Comparison of ENCODE assay signal across 8 mouse cellular contexts in genomic region chr11:78549491-78549987, GRCm38 (mm10). TPM values are rescaled to one million over a fixed set of nuclear protein-coding genes. Genes with fewer than 3 reads are reported as not detected.
DNase-seq lines count a peak whose midpoint lies in the region; ATAC-seq and TF ChIP-seq lines count a peak whose summit lies in the region.

No protein-coding gene starts in this region.

- peaks cover 10% of the 10 kb centered on the region for H3K36me3 ChIP-seq in heart, embryonic 12.5 days
- H3K36me3 ChIP-seq in CH12.LX (replicated peaks in 1 of 2; ENCODE audit: control insufficient read depth in 1 of 2, insufficient read depth in 1 of 2, low read length in 1 of 2), result peaks cover 3 to 24% of the 10 kb centered on the region in 2 experiments
- no peaks in the 10 kb centered on the region for H3K36me3 ChIP-seq in forebrain, embryonic 16.5 days (ENCODE audit: control insufficient read depth, insufficient read depth)
- H3K36me3 ChIP-seq in macrophage (ENCODE audit: inconsistent target), result no peaks in the 10 kb centered on the region

- H3K4me2 ChIP-seq in heart, embryonic 12.5 days, result peak overlapping the region; percentile 74
- peak overlapping the region; percentile 94 for H3K4me2 ChIP-seq in CH12.LX (ENCODE audit: insufficient read depth, low read depth, poor library complexity, severe bottlenecking)
- peak overlapping the region; percentile 68 for H3K4me2 ChIP-seq in forebrain, embryonic 16.5 days (ENCODE audit: low read length)

- H3K27me3 ChIP-seq in heart, embryonic 12.5 days (replicated peaks), result no peaks in the 10 kb centered on the region
- H3K27me3 ChIP-seq in CH12.LX (replicated peaks), result no peaks in the 10 kb centered on the region
- no peaks in the 10 kb centered on the region for H3K27me3 ChIP-seq in forebrain, embryonic 16.5 days (replicated peaks; ENCODE audit: control insufficient read depth, insufficient read depth, low read length)

- intact Hi-C loops in heart, postnatal 36 days (cut with DNase I), result no loop called here

- H3K27ac ChIP-seq in heart, embryonic 12.5 days (ENCODE audit: poor library complexity, severe bottlenecking), result no peak overlapping the region
- H3K27ac ChIP-seq in CH12.LX (ENCODE audit: insufficient read depth, low read depth) (no peak overlapping the region), macrophage (peak overlapping the region; percentile 82)
- H3K27ac ChIP-seq in forebrain, embryonic 16.5 days (ENCODE audit: low read length), result no peak overlapping the region

- peaks cover 55% of the 10 kb centered on the region for H3K79me2 ChIP-seq in CH12.LX (replicated peaks; ENCODE audit: control insufficient read depth, extremely low read depth, insufficient read depth, poor library complexity, severe bottlenecking)
- H3K79me2 ChIP-seq in macrophage (ENCODE audit: inconsistent target), result peaks cover 44% of the 10 kb centered on the region

- TF ChIP-seq CTCF in CH12.LX (conservative IDR thresholded peaks at IDR 0.05 in 1 of 2, IDR thresholded peaks at IDR 0.05 in 1 of 2; ENCODE audit: low read depth in 2 of 2, low read length in 2 of 2), result no peak

- dilution Hi-C loops in CH12.LX (cut with MboI; ENCODE audit: extremely low pct_ligation_motif_present, extremely low pct_unique_long_range_greater_than_20kb, low sequenced_read_pairs), result no loop called here

- DNase-seq in heart, postnatal 36 days, result no peak
- no peak for DNase-seq in CH12.LX (ENCODE audit: extremely low read depth)
- no peak for DNase-seq in left cerebral cortex, adult 18-20 months (ENCODE audit: low spot score in 2 of 2)
- DNase-seq in ovary, postnatal 36 days (ENCODE audit: low spot score), result no peak

- peaks cover 17% of the 10 kb centered on the region for H3K4me1 ChIP-seq in heart, embryonic 12.5 days (replicated peaks)
- peaks cover 10 to 45% of the 10 kb centered on the region in 2 experiments for H3K4me1 ChIP-seq in CH12.LX (ENCODE audit: control insufficient read depth in 1 of 2, insufficient read depth in 2 of 2)
- peaks cover 15% of the 10 kb centered on the region for H3K4me1 ChIP-seq in forebrain, embryonic 16.5 days (replicated peaks; ENCODE audit: control insufficient read depth, insufficient read depth, low read length)

- no peak for TF ChIP-seq EP300 in CH12.LX (IDR thresholded peaks at IDR 0.05; ENCODE audit: low read length)

- H3K9me3 ChIP-seq in heart, embryonic 12.5 days (replicated peaks), result 0 out of 2 replicates have a peak, but pooled peaks cover 3% of the 10 kb centered on the region
- peaks cover 14% of the 10 kb centered on the region for H3K9me3 ChIP-seq in CH12.LX (replicated peaks; ENCODE audit: low read length)
- 0 out of 2 replicates have a peak, but pooled peaks cover 3% of the 10 kb centered on the region for H3K9me3 ChIP-seq in forebrain, embryonic 16.5 days (ENCODE audit: control insufficient read depth, low read length)

- peak overlapping the region; percentile 59 for H3K4me3 ChIP-seq in heart, embryonic 12.5 days
- H3K4me3 ChIP-seq in CH12.LX (replicated peaks in 1 of 3; ENCODE audit: low read depth in 2 of 3, low read length in 2 of 3, poor library complexity in 1 of 3) (peak overlapping the region; percentile 60 to 86 (median 83)), macrophage (ENCODE audit: inconsistent target) (peak overlapping the region; percentile 68)
- H3K4me3 ChIP-seq in forebrain, embryonic 16.5 days (replicated peaks; ENCODE audit: low read length), result peak overlapping the region; percentile 64

- peak overlapping the region; percentile 70 for H3K9ac ChIP-seq in heart, embryonic 12.5 days
- H3K9ac ChIP-seq in CH12.LX (ENCODE audit: insufficient read depth, low read depth), result peak overlapping the region; percentile 58
- no peak overlapping the region for H3K9ac ChIP-seq in forebrain, embryonic 16.5 days (replicated peaks; ENCODE audit: low read depth, low read length)

- in situ Hi-C loops in CH12.LX (cut with MboI; ENCODE audit: low pct_ligation_motif_present, low pct_unique_long_range_greater_than_20kb, low sequenced_read_pairs), result no loop called here

- ATAC-seq in heart, embryonic 12.5 days (ENCODE audit: insufficient number of reproducible peaks, low FRiP score), result no peak
- no peak for ATAC-seq in forebrain, embryonic 16.5 days
- no peak for ATAC-seq in inflammation-experienced regulatory T-cells, adult 6 months

- WGBS in heart, embryonic 12.5 days, result 3% methylated on average over 5 of the region's 5 CpGs
- WGBS in forebrain, embryonic 16.5 days, result 11% methylated on average over 5 of the region's 5 CpGs
- 26% methylated on average over 5 of the region's 5 CpGs for WGBS in macrophage (ENCODE audit: missing documents)

- TF ChIP-seq POLR2A in CH12.LX (IDR thresholded peaks at IDR 0.05; ENCODE audit: low read depth, low read length), result no peak

- no peak for TF ChIP-seq RAD21 in CH12.LX (IDR thresholded peaks at IDR 0.05; ENCODE audit: low read depth, low read length)

RNA-seq across cellular contexts. Expression of gene Tmem97, which starts 1.0 kb away (rescaled TPM):
- polyA plus RNA-seq in heart, embryonic 12.5 days (2016; fragmentation: Nextera tagmentation; extraction: Ambion mirVana), result 58.4 and 65.9 TPM in 2 replicates
- total RNA-seq in heart, postnatal 36 days (2021), result 1 to 10 TPM; 4.8 to 5.1 TPM
- total RNA-seq in CH12.LX (2012; rRNA removed) (213 and 282 TPM in 2 replicates), CH12.LX (2014; rRNA removed) (315 and 347 TPM in 2 replicates)
- polyA plus RNA-seq in CH12.LX (2012; ENCODE audit: insufficient read length, low read depth) (243 and 268 TPM in 2 replicates), macrophage (2018) (48.9 to 61.4 TPM (median 53.9 TPM) in 3 replicates)
- polyA plus RNA-seq in forebrain, embryonic 16.5 days (2015; fragmentation: Nextera tagmentation; extraction: Ambion mirVana), result 31.1 and 34.9 TPM in 2 replicates
- 1 to 10 TPM in 17 of 26 experiments, under 1 TPM in 5, not detected in 4; 0.45 to 5.4 (median 1.7) TPM for total RNA-seq in macrophage (2018; cell fraction: chromatin; rRNA removed)
- total RNA-seq in macrophage (2018; cell fraction: cytosol; rRNA removed), result 10 to 100 TPM; 36.4 to 66.1 (median 54.6) TPM
- total RNA-seq in macrophage (2018; cell fraction: nucleus; rRNA removed), result 10 to 100 TPM in 25 of 26 experiments, 1 to 10 TPM in 1; 3.0 to 48.3 (median 24.9) TPM
- polyA plus RNA-seq in inflammation-experienced regulatory T-cells, adult 6 months (2017; shearing (Covaris generic)), result 10 to 100 TPM; 15.0 to 38.9 (median 18.8) TPM
- 10 to 100 TPM; 20.5 to 24.6 TPM for total RNA-seq in left cerebral cortex, adult 18-20 months (2021)

RNA-seq across cellular contexts. Expression of gene Ift20, which starts 13.4 kb away (rescaled TPM):
- polyA plus RNA-seq in heart, embryonic 12.5 days (2016; fragmentation: Nextera tagmentation; extraction: Ambion mirVana), result 96.2 and 104 TPM in 2 replicates
- total RNA-seq in heart, postnatal 36 days (2021), result 10 to 100 TPM; 39.1 to 42.9 TPM
- total RNA-seq in CH12.LX (2012; rRNA removed) (124 and 134 TPM in 2 replicates), CH12.LX (2014; rRNA removed) (151 and 181 TPM in 2 replicates)
- polyA plus RNA-seq in CH12.LX (2012; ENCODE audit: insufficient read length, low read depth) (136 and 142 TPM in 2 replicates), macrophage (2018) (49.9 to 68.6 TPM (median 62.9 TPM) in 3 replicates)
- 111 and 117 TPM in 2 replicates for polyA plus RNA-seq in forebrain, embryonic 16.5 days (2015; fragmentation: Nextera tagmentation; extraction: Ambion mirVana)
- total RNA-seq in macrophage (2018; cell fraction: chromatin; rRNA removed), result 10 to 100 TPM in 22 of 26 experiments, 1 to 10 TPM in 4; 4.9 to 37.7 (median 18.5) TPM
- 10 to 100 TPM; 35.2 to 57.9 (median 44.7) TPM for total RNA-seq in macrophage (2018; cell fraction: cytosol; rRNA removed)
- 10 to 100 TPM in 25 of 26 experiments, 1 to 10 TPM in 1; 8.2 to 38.0 (median 20.2) TPM for total RNA-seq in macrophage (2018; cell fraction: nucleus; rRNA removed)
- polyA plus RNA-seq in inflammation-experienced regulatory T-cells, adult 6 months (2017; shearing (Covaris generic)), result 100 to 1,000 TPM; 104 to 117 (median 111) TPM
- total RNA-seq in left cerebral cortex, adult 18-20 months (2021), result 10 to 100 TPM; 81.6 to 85.9 TPM

RNA-seq across cellular contexts. Expression of gene Tnfaip1, which starts 13.4 kb away (rescaled TPM):
- polyA plus RNA-seq in heart, embryonic 12.5 days (2016; fragmentation: Nextera tagmentation; extraction: Ambion mirVana), result 80.1 and 83.8 TPM in 2 replicates
- total RNA-seq in heart, postnatal 36 days (2021), result 10 to 100 TPM; 38.4 to 42.1 TPM
- total RNA-seq in CH12.LX (2012; rRNA removed) (24.6 and 26.7 TPM in 2 replicates), CH12.LX (2014; rRNA removed) (19.5 TPM in 2 replicates)
- polyA plus RNA-seq in CH12.LX (2012; ENCODE audit: insufficient read length, low read depth) (44.9 and 46.0 TPM in 2 replicates), macrophage (2018) (24.7 to 34.4 TPM (median 28.0 TPM) in 3 replicates)
- 71.5 and 71.8 TPM in 2 replicates for polyA plus RNA-seq in forebrain, embryonic 16.5 days (2015; fragmentation: Nextera tagmentation; extraction: Ambion mirVana)
- 10 to 100 TPM; 10.4 to 37.9 (median 21.9) TPM for total RNA-seq in macrophage (2018; cell fraction: chromatin; rRNA removed)
- total RNA-seq in macrophage (2018; cell fraction: cytosol; rRNA removed), result 10 to 100 TPM; 19.4 to 36.2 (median 31.0) TPM
- total RNA-seq in macrophage (2018; cell fraction: nucleus; rRNA removed), result 10 to 100 TPM; 14.1 to 48.3 (median 28.5) TPM
- 10 to 100 TPM; 14.6 to 20.3 (median 16.9) TPM for polyA plus RNA-seq in inflammation-experienced regulatory T-cells, adult 6 months (2017; shearing (Covaris generic))
- total RNA-seq in left cerebral cortex, adult 18-20 months (2021), result 10 to 100 TPM; 35.3 to 36.7 TPM

RNA-seq across cellular contexts. Expression of gene Poldip2, which starts 37.5 kb away (rescaled TPM):
- polyA plus RNA-seq in heart, embryonic 12.5 days (2016; fragmentation: Nextera tagmentation; extraction: Ambion mirVana), result 146 TPM in 2 replicates
- total RNA-seq in heart, postnatal 36 days (2021), result 100 to 1,000 TPM; 151 to 156 TPM
- total RNA-seq in CH12.LX (2012; rRNA removed) (103 and 119 TPM in 2 replicates), CH12.LX (2014; rRNA removed) (93.5 and 102 TPM in 2 replicates)
- polyA plus RNA-seq in CH12.LX (2012; ENCODE audit: insufficient read length, low read depth) (144 and 151 TPM in 2 replicates), macrophage (2018) (31.1 to 47.7 TPM (median 32.4 TPM) in 3 replicates)
- polyA plus RNA-seq in forebrain, embryonic 16.5 days (2015; fragmentation: Nextera tagmentation; extraction: Ambion mirVana), result 209 and 214 TPM in 2 replicates
- total RNA-seq in macrophage (2018; cell fraction: chromatin; rRNA removed), result 100 to 1,000 TPM in 1 of 26 experiments, 10 to 100 TPM in 24, 1 to 10 TPM in 1; 8.1 to 103 (median 39.8) TPM
- total RNA-seq in macrophage (2018; cell fraction: cytosol; rRNA removed), result 10 to 100 TPM; 18.5 to 36.7 (median 29.7) TPM
- total RNA-seq in macrophage (2018; cell fraction: nucleus; rRNA removed), result 10 to 100 TPM; 12.7 to 68.8 (median 27.1) TPM
- polyA plus RNA-seq in inflammation-experienced regulatory T-cells, adult 6 months (2017; shearing (Covaris generic)), result 10 to 100 TPM; 12.4 to 16.8 (median 13.2) TPM
- total RNA-seq in left cerebral cortex, adult 18-20 months (2021), result 100 to 1,000 TPM; 106 to 118 TPM

RNA-seq across cellular contexts. Expression of gene Tmem199, which starts 37.6 kb away (rescaled TPM):
- 49.6 and 49.9 TPM in 2 replicates for polyA plus RNA-seq in heart, embryonic 12.5 days (2016; fragmentation: Nextera tagmentation; extraction: Ambion mirVana)
- total RNA-seq in heart, postnatal 36 days (2021), result 10 to 100 TPM in 1 of 2 experiments, 1 to 10 TPM in 1; 9.4 to 10.3 TPM
- total RNA-seq in CH12.LX (2012; rRNA removed) (80.4 and 93.6 TPM in 2 replicates), CH12.LX (2014; rRNA removed) (109 and 118 TPM in 2 replicates)
- polyA plus RNA-seq in CH12.LX (2012; ENCODE audit: insufficient read length, low read depth) (67.3 and 75.5 TPM in 2 replicates), macrophage (2018) (25.0 to 37.9 TPM (median 35.3 TPM) in 3 replicates)
- 78.8 and 86.3 TPM in 2 replicates for polyA plus RNA-seq in forebrain, embryonic 16.5 days (2015; fragmentation: Nextera tagmentation; extraction: Ambion mirVana)
- total RNA-seq in macrophage (2018; cell fraction: chromatin; rRNA removed), result 10 to 100 TPM; 17.1 to 96.8 (median 47.0) TPM
- 10 to 100 TPM in 25 of 26 experiments, 1 to 10 TPM in 1; 8.3 to 33.4 (median 30.2) TPM for total RNA-seq in macrophage (2018; cell fraction: cytosol; rRNA removed)
- 100 to 1,000 TPM in 1 of 26 experiments, 10 to 100 TPM in 25; 21.5 to 101 (median 34.7) TPM for total RNA-seq in macrophage (2018; cell fraction: nucleus; rRNA removed)
- polyA plus RNA-seq in inflammation-experienced regulatory T-cells, adult 6 months (2017; shearing (Covaris generic)), result 10 to 100 TPM; 42.2 to 59.5 (median 54.9) TPM
- 10 to 100 TPM; 44.2 to 45.6 TPM for total RNA-seq in left cerebral cortex, adult 18-20 months (2021)
